Mouse (Mus musculus) MEL (cell line): ENCODE measurements at regions not wholly inside any gene's neighbourhood (a gene's known extent, or its start where the extent isn't known, plus 50 kb on each side); places are given as distances from the start of the nearest gene placed in this dataset.

Source experiments
- EP300 ChIP-seq, 2 experiments: IDR thresholded peaks; 2 replicates each; pipeline ENCODE4 v1.6.1; 2011; ENCODE audit warnings: improper control_type of control experiment in 2 of 2, low read length in 2 of 2, low read depth in 1 of 2, mild to moderate bottlenecking in 1 of 2
- ETS1 ChIP-seq: IDR thresholded peaks from 2 replicates; pipeline ENCODE4 v1.6.1; 2012; ENCODE audit warnings: low read depth, mild to moderate bottlenecking, inconsistent platforms, low read length, improper control_type of control experiment, moderate library complexity
- MAZ ChIP-seq: IDR thresholded peaks from 2 replicates; pipeline ENCODE4 v1.6.1; 2012; ENCODE audit warnings: low read depth, mild to moderate bottlenecking, inconsistent platforms, low read length, improper control_type of control experiment
- TAL1 ChIP-seq: IDR thresholded peaks from 2 replicates; pipeline ENCODE4 v1.6.1; 2012; ENCODE audit warnings: mild to moderate bottlenecking, inconsistent platforms, low read length, moderate library complexity, mixed read lengths
- USF2 ChIP-seq, 2 experiments: IDR thresholded peaks; 2 replicates each; pipeline ENCODE4 v1.6.1; 2011 to 2012; ENCODE audit warnings: improper control_type of control experiment in 2 of 2, low read length in 2 of 2, borderline replicate concordance in 1 of 2, inconsistent platforms in 1 of 2, low read depth in 1 of 2, mild to moderate bottlenecking in 1 of 2; ENCODE audit not compliant: insufficient read depth in 1 of 2

GRCm38 (mm10) chr13:58668664-58669063 is 58.0 kb upstream of the Slc28a3 start:
- TF ChIP-seq USF2 (IDR thresholded peaks at IDR 0.05; ENCODE audit: borderline replicate concordance in 1 of 2, insufficient read depth in 1 of 2, low read depth in 1 of 2, low read length in 2 of 2) (no peak), ETS1 (no peak), TAL1 (no peak), EP300 (IDR thresholded peaks at IDR 0.05; ENCODE audit: low read depth in 1 of 2, low read length in 2 of 2) (no peak), MAZ (no peak)
